Mouse (Mus musculus): ENCODE measurements around the gene Morn1.

Gene Morn1

DNA sequence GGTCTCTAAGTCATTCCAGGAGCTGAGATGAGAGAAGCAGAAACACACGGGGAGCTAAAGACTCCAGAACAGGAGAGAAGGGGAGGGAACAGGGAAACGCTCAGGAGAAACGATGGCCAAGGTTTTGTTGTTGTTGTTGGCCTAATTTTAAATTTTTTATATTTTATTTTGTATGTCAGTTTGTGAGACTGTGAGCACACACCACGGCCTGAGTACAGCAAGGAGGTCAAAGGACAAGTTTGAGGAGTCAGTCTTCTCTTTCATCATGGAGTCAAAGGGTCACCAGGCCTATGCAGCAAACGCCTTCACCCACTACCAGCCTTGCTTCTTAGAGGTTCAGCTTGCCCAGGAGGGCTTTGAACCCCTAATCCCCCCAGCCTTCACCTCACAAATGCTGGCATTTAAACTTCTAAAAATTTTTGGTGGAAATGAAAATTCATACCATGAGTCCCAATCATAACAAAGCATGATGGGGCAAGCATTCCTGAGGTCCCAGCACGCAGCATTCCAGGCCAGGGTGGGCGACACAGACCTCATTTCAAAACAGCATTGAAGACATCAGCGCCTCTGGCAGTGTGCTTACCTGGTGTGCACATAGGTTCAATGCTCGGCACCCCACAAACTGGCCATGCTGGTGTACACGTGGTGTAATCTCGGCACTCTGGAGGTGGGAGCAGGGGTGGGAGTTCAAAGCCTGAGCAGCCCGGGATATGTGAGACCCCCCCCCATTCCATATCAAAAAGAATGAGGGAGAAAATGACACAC is 53.1 kb downstream of the Morn1 start:
- DNase-seq (ENCODE audit: low read depth, low spot score), result no peak

GRCm38 (mm10) chr4:155140150-155140549 is 53.8 kb downstream of the Morn1 start:
- DNase-seq (ENCODE audit: low read depth, low spot score), result no peak

DNA sequence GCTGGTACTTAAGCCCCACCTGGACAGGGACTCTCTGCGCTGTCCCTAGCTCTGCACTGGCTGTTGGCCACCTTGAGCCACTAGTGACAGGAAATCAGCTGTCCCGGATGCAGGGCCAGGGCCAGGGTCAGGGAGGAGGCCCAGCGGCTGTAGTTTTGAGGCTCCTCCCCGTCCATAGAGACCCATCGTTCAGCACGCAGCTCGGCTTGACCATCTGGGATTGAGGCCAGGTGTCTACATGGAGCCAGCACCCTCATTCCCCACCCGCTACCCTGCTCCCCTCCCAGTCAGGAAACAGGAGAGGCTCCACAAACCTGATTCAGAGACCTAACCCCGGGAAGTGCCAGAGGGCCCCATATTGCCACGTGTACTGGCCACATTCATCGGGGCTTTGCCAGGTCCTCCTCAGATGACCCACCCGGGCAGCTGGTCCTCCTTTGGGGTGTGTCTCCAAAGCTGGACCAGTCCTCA is 54.5 kb downstream of the Morn1 start:
- no peak for DNase-seq (ENCODE audit: low read depth, low spot score)

- DNase-seq (ENCODE audit: low read depth, low spot score), result no peak
Measured at GRCm38 (mm10) chr4:155142836-155143235, 56.5 kb downstream of the Morn1 start.

DNA sequence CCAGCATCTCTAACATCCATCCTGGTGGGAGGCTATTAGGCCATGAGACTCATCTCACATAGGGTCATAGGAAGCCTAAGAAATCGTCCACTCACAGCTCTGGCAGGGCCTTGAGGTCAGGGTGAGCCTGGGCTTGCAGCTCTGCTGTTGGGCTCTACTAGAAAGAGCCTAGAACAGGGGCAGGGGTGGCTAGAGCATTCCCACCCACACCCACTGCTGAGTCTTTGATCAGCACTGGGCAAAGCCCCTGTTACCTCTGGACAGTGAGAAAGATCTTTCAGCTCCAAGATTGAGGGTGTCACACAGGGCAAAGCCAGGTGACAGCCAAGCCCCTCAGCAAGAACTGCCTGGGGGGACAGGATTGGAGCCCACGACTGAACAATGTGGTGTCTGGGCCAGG is 57.0 kb downstream of the Morn1 start:
- no peak for DNase-seq (ENCODE audit: low read depth, low spot score)

DNA sequence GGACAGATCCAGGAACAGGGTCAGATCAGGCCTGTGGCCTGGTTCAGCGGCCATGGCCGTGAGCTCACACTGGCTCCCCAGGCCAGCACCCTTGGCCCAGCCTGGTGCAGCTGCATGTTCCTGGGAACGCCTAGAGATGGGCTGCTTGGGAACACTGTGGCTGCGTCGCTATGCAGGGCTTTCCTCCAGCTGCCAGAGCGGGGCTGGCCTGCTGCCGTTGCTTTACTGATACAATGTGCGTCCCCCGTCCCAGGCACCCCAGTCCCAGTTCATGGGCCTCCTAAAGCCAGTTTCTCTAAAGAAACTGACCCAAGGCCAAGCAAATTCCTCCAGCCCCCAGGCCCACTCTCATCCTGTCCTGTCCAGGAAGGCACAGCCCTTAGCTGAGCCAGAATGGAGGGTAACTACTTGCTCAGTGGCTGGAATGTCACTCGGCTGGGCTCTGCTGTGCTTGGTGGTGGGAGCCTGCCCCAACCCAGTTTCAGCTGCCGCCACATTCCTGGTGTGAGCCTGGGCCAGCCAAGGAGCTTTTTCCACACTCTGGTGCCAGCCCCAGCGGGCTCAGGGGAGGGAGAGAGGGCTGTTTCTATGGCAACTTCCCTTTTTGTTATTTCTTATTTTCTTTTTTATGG is 57.6 kb downstream of the Morn1 start:
- peak; percentile 65 for DNase-seq (ENCODE audit: low read depth, low spot score)

- no peak for DNase-seq (ENCODE audit: low read depth, low spot score)
Measured at GRCm38 (mm10) chr4:155144548-155145180, 58.3 kb downstream of the Morn1 start.

- no peak for DNase-seq (ENCODE audit: low read depth, low spot score)
Measured at GRCm38 (mm10) chr4:155146107-155146823, 59.9 kb downstream of the Morn1 start.

DNA sequence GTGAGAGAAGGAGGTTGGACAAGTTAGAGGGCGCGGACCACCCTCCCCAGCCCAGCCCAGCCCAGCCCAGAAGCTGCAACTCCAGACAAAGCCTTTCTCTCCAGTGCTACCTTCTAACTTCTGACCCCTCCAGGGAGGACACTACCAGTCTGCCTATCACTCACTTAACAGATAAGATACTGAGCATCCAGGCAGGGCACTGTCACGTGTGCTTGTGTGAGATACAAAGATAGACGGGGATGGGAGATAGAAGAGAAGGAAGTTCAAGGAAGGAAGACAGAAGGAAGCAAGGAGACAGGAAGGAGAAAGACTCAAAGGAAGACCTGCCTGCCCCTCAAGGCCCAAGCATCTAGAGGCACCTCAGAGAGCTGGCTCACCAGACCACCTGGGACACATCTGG is 62.1 kb downstream of the Morn1 start:
- DNase-seq (ENCODE audit: low read depth, low spot score), result no peak

DNA sequence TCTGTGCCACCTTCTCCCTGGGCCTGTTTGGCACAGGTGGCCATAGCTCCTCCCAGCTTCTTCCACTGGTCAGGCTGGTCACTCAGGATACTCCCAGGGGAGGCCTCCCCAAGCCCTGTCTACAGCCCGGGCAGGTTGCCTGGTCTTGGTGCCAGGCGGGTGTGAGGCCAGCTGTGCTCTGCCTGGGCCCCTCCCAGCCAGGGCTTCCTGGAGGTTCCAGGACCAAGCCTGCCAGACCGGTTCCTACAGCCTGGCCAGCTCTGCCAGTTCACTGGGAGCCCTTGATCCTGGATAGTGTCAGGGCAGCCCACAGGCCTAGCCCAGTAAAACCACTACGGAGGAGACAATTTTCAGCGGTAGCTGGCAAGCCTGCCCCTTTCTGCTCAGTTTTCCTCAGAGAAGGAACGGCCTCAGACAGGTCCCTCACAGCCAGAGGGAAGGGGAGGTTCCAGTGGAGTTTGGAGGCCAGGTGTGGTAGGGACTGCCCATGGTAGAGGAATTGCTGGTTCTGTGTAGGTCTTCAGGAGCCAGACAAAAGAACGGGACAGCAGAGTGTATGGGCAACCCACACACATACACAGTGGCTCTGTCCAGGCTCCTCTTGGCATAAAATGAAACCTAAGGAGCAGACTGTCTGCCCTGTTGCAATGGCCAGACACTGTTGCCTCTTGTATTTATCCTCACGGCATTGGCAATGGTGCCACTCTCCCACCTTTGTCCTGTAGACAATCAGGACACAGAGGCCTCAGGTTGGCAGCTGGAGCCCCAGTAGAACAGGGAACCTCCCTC is 62.7 kb downstream of the Morn1 start:
- peak; percentile 41 for DNase-seq (ENCODE audit: low read depth, low spot score)

- no peak for DNase-seq (ENCODE audit: low read depth, low spot score)
Measured at GRCm38 (mm10) chr4:155149941-155150275, 63.5 kb downstream of the Morn1 start.

DNA sequence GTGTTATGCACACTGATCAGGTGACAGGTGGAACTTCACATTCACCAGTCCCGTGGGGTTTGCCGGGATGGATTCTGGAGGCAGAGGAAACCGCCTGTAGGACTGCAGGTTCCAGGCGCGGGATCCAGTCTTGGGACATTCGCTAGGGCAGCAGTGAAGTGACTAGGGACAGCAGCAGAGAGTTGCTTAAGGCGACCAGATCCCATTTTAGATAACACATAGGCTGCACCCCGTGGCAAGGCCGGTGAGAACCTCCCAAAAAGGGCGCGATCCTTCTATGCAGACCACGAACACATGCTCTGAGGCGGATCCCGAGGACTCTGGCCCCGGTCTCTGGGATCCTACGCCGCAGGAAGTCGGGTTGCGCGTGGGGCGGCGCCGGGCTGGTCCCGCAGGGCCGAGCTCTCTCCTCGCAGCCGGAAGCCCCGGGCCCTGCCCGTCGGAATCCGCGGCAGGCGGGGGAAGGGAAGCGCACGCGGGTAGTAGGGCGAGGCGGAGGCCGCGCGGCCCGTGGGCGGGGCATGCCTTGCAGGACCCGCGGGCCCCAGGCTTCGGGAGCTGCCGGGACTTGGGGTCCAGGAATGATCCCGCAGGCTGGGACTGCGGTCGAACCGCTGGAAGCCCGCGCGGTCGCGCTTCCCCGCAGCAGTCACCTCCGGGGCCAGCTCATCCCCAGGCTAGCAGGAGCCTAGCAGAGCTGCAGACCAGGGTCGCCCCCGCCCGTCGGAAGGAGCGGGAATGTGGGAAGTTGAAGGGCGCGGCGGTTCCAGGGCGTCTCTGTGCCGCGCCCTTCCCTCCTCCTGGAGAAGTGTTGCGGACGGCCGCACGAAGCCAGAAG is 64.1 kb downstream of the Morn1 start:
- DNase-seq (ENCODE audit: low read depth, low spot score), result no peak

DNA sequence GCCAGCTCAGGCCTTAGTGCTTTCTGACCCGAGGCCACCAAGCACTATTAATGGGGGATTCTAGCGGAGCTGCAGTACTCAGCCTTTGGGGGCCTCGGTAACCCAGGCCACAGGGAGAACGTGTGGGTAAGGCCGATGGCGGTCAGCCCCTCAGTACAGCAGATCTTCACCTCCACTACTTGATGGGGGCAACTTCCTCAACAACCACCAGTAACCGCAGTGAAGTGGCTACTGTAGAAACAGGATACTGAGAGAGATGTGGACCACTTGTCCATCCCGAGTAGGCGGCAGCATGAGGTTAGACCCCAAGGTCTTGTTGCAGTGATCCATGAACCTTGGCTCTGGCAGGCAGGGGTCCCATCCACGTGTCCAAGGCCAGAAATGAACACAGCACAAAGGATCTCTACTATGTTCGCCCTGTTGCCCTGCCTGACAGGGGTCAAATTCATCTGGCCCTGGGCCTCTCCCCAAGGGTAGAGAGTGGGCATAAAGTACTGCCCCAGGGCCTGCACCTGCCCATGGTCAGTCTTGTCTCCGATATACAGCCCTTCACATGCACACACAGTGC is 64.9 kb downstream of the Morn1 start:
- no peak for DNase-seq (ENCODE audit: low read depth, low spot score)

- no peak for DNase-seq (ENCODE audit: low read depth, low spot score)
Measured at GRCm38 (mm10) chr4:155151845-155152244, 65.5 kb downstream of the Morn1 start.

DNA sequence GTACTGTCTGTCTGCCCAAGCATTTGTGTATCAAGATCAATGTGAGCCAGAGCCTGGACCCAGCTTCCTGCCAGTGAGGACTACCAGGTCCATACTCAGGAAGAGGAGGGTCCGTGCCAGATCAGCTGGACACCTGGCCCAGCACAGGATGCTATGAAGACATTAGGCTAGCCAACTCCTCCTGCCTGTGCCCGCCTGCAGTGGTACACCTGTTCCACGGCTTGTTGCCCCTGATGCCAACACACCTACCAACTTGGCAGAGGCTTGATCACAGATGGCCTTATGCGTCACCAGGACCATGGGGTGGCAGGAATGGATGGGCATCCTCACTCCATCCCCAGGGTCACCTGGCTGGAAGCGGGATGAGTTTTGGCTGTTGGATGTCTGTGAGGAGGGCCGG is 66.1 kb downstream of the Morn1 start:
- no peak for DNase-seq (ENCODE audit: low read depth, low spot score)

GRCm38 (mm10) chr4:155153389-155154072 is 67.2 kb downstream of the Morn1 start:
- no peak for DNase-seq (ENCODE audit: low read depth, low spot score)

DNA sequence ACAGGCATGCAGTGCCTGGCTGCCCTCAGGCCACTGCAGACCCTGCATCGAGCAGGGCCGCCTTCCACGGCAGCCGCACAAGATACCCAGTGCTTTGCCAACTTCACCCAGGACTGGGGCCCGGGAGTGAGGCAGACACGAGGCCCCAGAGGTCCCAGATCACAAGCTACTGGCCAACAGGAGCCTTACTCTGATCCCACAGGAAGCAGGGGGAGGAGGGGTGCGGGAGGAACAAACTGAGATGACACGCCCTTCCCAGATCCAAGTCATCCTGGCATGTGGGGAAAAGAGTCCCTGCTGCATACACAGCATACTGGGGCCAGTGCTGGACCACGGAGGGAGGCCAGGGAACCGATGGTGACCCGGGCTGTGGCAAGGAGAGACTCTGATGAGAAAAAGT is 68.6 kb downstream of the Morn1 start:
- DNase-seq (ENCODE audit: low read depth, low spot score), result peak; percentile 69

- no peak for DNase-seq (ENCODE audit: low read depth, low spot score)
Measured at GRCm38 (mm10) chr4:155156734-155157133, 70.4 kb downstream of the Morn1 start.

- DNase-seq (ENCODE audit: low read depth, low spot score), result no peak
Measured at GRCm38 (mm10) chr4:155157871-155158542, 71.6 kb downstream of the Morn1 start.
